8 mouse cellular contexts compared by ENCODE assay signal in genomic region chr17:35808073-35808472, GRCm38 (mm10). TPM values are rescaled to one million over a fixed set of nuclear protein-coding genes. Genes with fewer than 3 reads are reported as not detected.
A peak's percentile ranks its signal among the peaks of the same experiment; 100 is the strongest.
DNase-seq lines count a peak whose midpoint lies in the region; ATAC-seq lines count a peak whose summit lies in the region.

No protein-coding gene starts in this region.

- H3K4me3 ChIP-seq in embryonic facial prominence, embryonic 13.5 days: no peak overlapping the region
- H3K4me3 ChIP-seq in embryonic facial prominence, embryonic 10.5 days: no peak overlapping the region
- no peak overlapping the region for H3K4me3 ChIP-seq in heart, embryonic 12.5 days
- no peak overlapping the region for H3K4me3 ChIP-seq in lung, embryonic 16.5 days (ENCODE audit: low read length)

- H3K9me3 ChIP-seq in embryonic facial prominence, embryonic 13.5 days: no peaks in the 10 kb centered on the region
- no peaks in the 10 kb centered on the region for H3K9me3 ChIP-seq in embryonic facial prominence, embryonic 10.5 days
- H3K9me3 ChIP-seq in heart, embryonic 12.5 days (replicated peaks): no peaks in the 10 kb centered on the region
- no peaks in the 10 kb centered on the region for H3K9me3 ChIP-seq in lung, embryonic 16.5 days (ENCODE audit: control insufficient read depth, low read length)

- H3K27me3 ChIP-seq in embryonic facial prominence, embryonic 13.5 days: no peaks in the 10 kb centered on the region
- H3K27me3 ChIP-seq in embryonic facial prominence, embryonic 10.5 days (replicated peaks; ENCODE audit: low read depth, poor library complexity, severe bottlenecking): no peaks in the 10 kb centered on the region
- H3K27me3 ChIP-seq in heart, embryonic 12.5 days (replicated peaks): no peaks in the 10 kb centered on the region
- H3K27me3 ChIP-seq in lung, embryonic 16.5 days (ENCODE audit: control insufficient read depth, insufficient read depth, low read depth, low read length): no peaks in the 10 kb centered on the region

- no peaks in the 10 kb centered on the region for H3K36me3 ChIP-seq in embryonic facial prominence, embryonic 13.5 days
- no peaks in the 10 kb centered on the region for H3K36me3 ChIP-seq in embryonic facial prominence, embryonic 10.5 days (replicated peaks)
- no peaks in the 10 kb centered on the region for H3K36me3 ChIP-seq in heart, embryonic 12.5 days
- H3K36me3 ChIP-seq in lung, embryonic 16.5 days (ENCODE audit: control insufficient read depth, insufficient read depth, low read length): no peaks in the 10 kb centered on the region

- H3K4me1 ChIP-seq in embryonic facial prominence, embryonic 13.5 days: peaks cover 13% of the 10 kb centered on the region
- peaks cover 6% of the 10 kb centered on the region; the same call in 1 of the 2 replicates for H3K4me1 ChIP-seq in embryonic facial prominence, embryonic 10.5 days
- peaks cover 33% of the 10 kb centered on the region for H3K4me1 ChIP-seq in heart, embryonic 12.5 days (replicated peaks)
- H3K4me1 ChIP-seq in lung, embryonic 16.5 days (replicated peaks; ENCODE audit: control insufficient read depth, insufficient read depth, low read length): peaks cover 17% of the 10 kb centered on the region

- no peak overlapping the region for H3K4me2 ChIP-seq in embryonic facial prominence, embryonic 13.5 days
- no peak overlapping the region for H3K4me2 ChIP-seq in heart, embryonic 12.5 days
- no peak overlapping the region for H3K4me2 ChIP-seq in lung, embryonic 16.5 days (ENCODE audit: low read depth, low read length)

- peak overlapping the region; percentile 62 for H3K27ac ChIP-seq in embryonic facial prominence, embryonic 13.5 days
- H3K27ac ChIP-seq in embryonic facial prominence, embryonic 10.5 days (replicated peaks): no peak overlapping the region
- peak overlapping the region; percentile 26; the same call in 1 of the 2 replicates for H3K27ac ChIP-seq in heart, embryonic 12.5 days (ENCODE audit: poor library complexity, severe bottlenecking)
- peak overlapping the region; percentile 77 for H3K27ac ChIP-seq in lung, embryonic 16.5 days (ENCODE audit: low read length)

- no peak overlapping the region for H3K9ac ChIP-seq in embryonic facial prominence, embryonic 13.5 days
- H3K9ac ChIP-seq in heart, embryonic 12.5 days: no peak overlapping the region
- peak overlapping the region; percentile 44; the same call in 1 of the 2 replicates for H3K9ac ChIP-seq in lung, embryonic 16.5 days (ENCODE audit: low read length)

- no peak for ATAC-seq in embryonic facial prominence, embryonic 13.5 days (ENCODE audit: insufficient number of reproducible peaks, insufficient read depth, low FRiP score, low TSS enrichment, low read depth)
- ATAC-seq in heart, embryonic 12.5 days (ENCODE audit: insufficient number of reproducible peaks, low FRiP score): no peak
- peak; percentile 59 for ATAC-seq in lung, embryonic 16.5 days (ENCODE audit: low read depth)
- ATAC-seq in erythroblast, adult 5-6 weeks (replicated peaks; ENCODE audit: low FRiP score, poor library complexity, severe bottlenecking): no peak

- DNase-seq in embryonic facial prominence, embryonic 10.5 days (ENCODE audit: low spot score): no peak
- peak; percentile 73 for DNase-seq in adrenal gland, postnatal 10 days
- no peak for DNase-seq in retina, embryonic 14.5 days (ENCODE audit: low spot score)
- DNase-seq in cerebellum, adult 8-10 months: no peak

- WGBS in embryonic facial prominence, embryonic 13.5 days: 49% methylated on average over 9 of the region's 9 CpGs
- WGBS in embryonic facial prominence, embryonic 10.5 days: 77% methylated on average over 9 of the region's 9 CpGs
- 72% methylated on average over 9 of the region's 9 CpGs for WGBS in heart, embryonic 12.5 days
- 40% methylated on average over 9 of the region's 9 CpGs for WGBS in lung, embryonic 16.5 days

RNA-seq across cellular contexts. Expression of gene Ier3, which starts 13.4 kb away (rescaled TPM):
- 20.1 and 27.7 TPM in 2 replicates for polyA plus RNA-seq in embryonic facial prominence, embryonic 13.5 days (2015; fragmentation: Nextera tagmentation; extraction: Ambion mirVana)
- 3.7 and 4.4 TPM in 2 replicates for polyA plus RNA-seq in embryonic facial prominence, embryonic 10.5 days (2016; fragmentation: Nextera tagmentation; extraction: Ambion mirVana)
- total RNA-seq in adrenal gland, postnatal 10 days (2021): 10 to 100 TPM in 1 of 2 experiments, 1 to 10 TPM in 1; 7.6 to 19.0 TPM
- polyA plus RNA-seq in heart, embryonic 12.5 days (2016; fragmentation: Nextera tagmentation; extraction: Ambion mirVana): 37.6 and 38.6 TPM in 2 replicates
- polyA plus RNA-seq in lung, embryonic 16.5 days (2015; fragmentation: Nextera tagmentation; extraction: Ambion mirVana): 21.9 and 31.7 TPM in 2 replicates
- 7.5 and 11.9 TPM in 2 replicates for total RNA-seq in erythroblast, adult 5-6 weeks (2015; ENCODE audit: low replicate concordance)
- total RNA-seq in erythroblast, adult 5-6 weeks (2017; ENCODE audit: low replicate concordance): 2.1 and 8.0 TPM in 2 replicates

RNA-seq across cellular contexts. Expression of gene Flot1, which starts 15.0 kb away (rescaled TPM):
- 61.0 and 67.2 TPM in 2 replicates for polyA plus RNA-seq in embryonic facial prominence, embryonic 13.5 days (2015; fragmentation: Nextera tagmentation; extraction: Ambion mirVana)
- 45.9 and 49.2 TPM in 2 replicates for polyA plus RNA-seq in embryonic facial prominence, embryonic 10.5 days (2016; fragmentation: Nextera tagmentation; extraction: Ambion mirVana)
- total RNA-seq in adrenal gland, postnatal 10 days (2021): 10 to 100 TPM; 54.6 to 70.8 TPM
- 78.2 and 80.2 TPM in 2 replicates for polyA plus RNA-seq in heart, embryonic 12.5 days (2016; fragmentation: Nextera tagmentation; extraction: Ambion mirVana)
- 57.8 and 65.1 TPM in 2 replicates for polyA plus RNA-seq in lung, embryonic 16.5 days (2015; fragmentation: Nextera tagmentation; extraction: Ambion mirVana)
- total RNA-seq in erythroblast, adult 5-6 weeks (2015; ENCODE audit: low replicate concordance): 20.9 and 37.8 TPM in 2 replicates
- total RNA-seq in erythroblast, adult 5-6 weeks (2017; ENCODE audit: low replicate concordance): 26.1 and 57.7 TPM in 2 replicates

RNA-seq across cellular contexts. Expression of gene Tubb5, which starts 30.0 kb away (rescaled TPM):
- 1,166 and 1,221 TPM in 2 replicates for polyA plus RNA-seq in embryonic facial prominence, embryonic 13.5 days (2015; fragmentation: Nextera tagmentation; extraction: Ambion mirVana)
- 1,654 and 1,662 TPM in 2 replicates for polyA plus RNA-seq in embryonic facial prominence, embryonic 10.5 days (2016; fragmentation: Nextera tagmentation; extraction: Ambion mirVana)
- total RNA-seq in adrenal gland, postnatal 10 days (2021): 100 to 1,000 TPM; 351 to 404 TPM
- polyA plus RNA-seq in heart, embryonic 12.5 days (2016; fragmentation: Nextera tagmentation; extraction: Ambion mirVana): 743 and 773 TPM in 2 replicates
- polyA plus RNA-seq in lung, embryonic 16.5 days (2015; fragmentation: Nextera tagmentation; extraction: Ambion mirVana): 877 and 940 TPM in 2 replicates
- total RNA-seq in erythroblast, adult 5-6 weeks (2015; ENCODE audit: low replicate concordance): 243 and 249 TPM in 2 replicates
- total RNA-seq in erythroblast, adult 5-6 weeks (2017; ENCODE audit: low replicate concordance): 216 and 335 TPM in 2 replicates

RNA-seq across cellular contexts. Expression of gene Mdc1, which starts 33.2 kb away (rescaled TPM):
- polyA plus RNA-seq in embryonic facial prominence, embryonic 13.5 days (2015; fragmentation: Nextera tagmentation; extraction: Ambion mirVana): 15.7 and 21.0 TPM in 2 replicates
- 18.4 and 21.2 TPM in 2 replicates for polyA plus RNA-seq in embryonic facial prominence, embryonic 10.5 days (2016; fragmentation: Nextera tagmentation; extraction: Ambion mirVana)
- 10 to 100 TPM; 21.9 to 27.1 TPM for total RNA-seq in adrenal gland, postnatal 10 days (2021)
- polyA plus RNA-seq in heart, embryonic 12.5 days (2016; fragmentation: Nextera tagmentation; extraction: Ambion mirVana): 21.6 and 25.0 TPM in 2 replicates
- polyA plus RNA-seq in lung, embryonic 16.5 days (2015; fragmentation: Nextera tagmentation; extraction: Ambion mirVana): 20.6 and 22.3 TPM in 2 replicates
- total RNA-seq in erythroblast, adult 5-6 weeks (2015; ENCODE audit: low replicate concordance): 20.4 and 30.9 TPM in 2 replicates
- total RNA-seq in erythroblast, adult 5-6 weeks (2017; ENCODE audit: low replicate concordance): 12.4 and 16.4 TPM in 2 replicates

RNA-seq across cellular contexts. Expression of gene Nrm, which starts 53.0 kb away (rescaled TPM):
- 49.0 and 53.5 TPM in 2 replicates for polyA plus RNA-seq in embryonic facial prominence, embryonic 13.5 days (2015; fragmentation: Nextera tagmentation; extraction: Ambion mirVana)
- polyA plus RNA-seq in embryonic facial prominence, embryonic 10.5 days (2016; fragmentation: Nextera tagmentation; extraction: Ambion mirVana): 64.6 and 65.1 TPM in 2 replicates
- total RNA-seq in adrenal gland, postnatal 10 days (2021): 10 to 100 TPM; 12.7 to 18.3 TPM
- polyA plus RNA-seq in heart, embryonic 12.5 days (2016; fragmentation: Nextera tagmentation; extraction: Ambion mirVana): 48.9 and 50.7 TPM in 2 replicates
- 65.6 and 67.9 TPM in 2 replicates for polyA plus RNA-seq in lung, embryonic 16.5 days (2015; fragmentation: Nextera tagmentation; extraction: Ambion mirVana)
- total RNA-seq in erythroblast, adult 5-6 weeks (2015; ENCODE audit: low replicate concordance): 12.9 and 15.0 TPM in 2 replicates
- 3.2 and 20.0 TPM in 2 replicates for total RNA-seq in erythroblast, adult 5-6 weeks (2017; ENCODE audit: low replicate concordance)
